Mouse (Mus musculus): ENCODE results near the gene Rnf157.
"Not testable (repeated sequence)": the region's sequence is repeated elsewhere in the genome, so short reads cannot be mapped to it uniquely, and the experiment has no call there.

Rnf157 gene

GRCm38 (mm10) chr11:116434287-116434966 is 21.6 kb upstream of the Rnf157 start:
- peak; percentile 45 to 66 for DNase-seq (ENCODE audit: low spot score in 2 of 2)

- DNase-seq (ENCODE audit: low spot score in 2 of 2) = peak; percentile 97 to 99
Measured at GRCm38 (mm10) chr11:116433356-116434286, 20.8 kb upstream of the Rnf157 start, which contains the start of gene Ubald2. TSS of gene Ubald2 (plus strand) at chr11:116434094.

- DNase-seq (ENCODE audit: low spot score in 2 of 2) = no peak
Measured at GRCm38 (mm10) chr11:116432593-116433355, 19.9 kb upstream of the Rnf157 start.

GRCm38 (mm10) chr11:116432127-116432526 is 19.3 kb upstream of the Rnf157 start:
- no peak for DNase-seq (ENCODE audit: low spot score in 2 of 2)

- no peak for DNase-seq (ENCODE audit: low spot score in 2 of 2)
Measured at GRCm38 (mm10) chr11:116431428-116432077, 18.7 kb upstream of the Rnf157 start.

- no peak for DNase-seq (ENCODE audit: low spot score in 2 of 2)
Measured at GRCm38 (mm10) chr11:116430723-116431427, 18.0 kb upstream of the Rnf157 start.

- DNase-seq (ENCODE audit: low spot score in 2 of 2) = no peak
Measured at GRCm38 (mm10) chr11:116429862-116430613, 17.2 kb upstream of the Rnf157 start.

- DNase-seq (ENCODE audit: low spot score in 2 of 2) = no peak
Measured at GRCm38 (mm10) chr11:116428872-116429859, 16.3 kb upstream of the Rnf157 start.

- no peak for DNase-seq (ENCODE audit: low spot score in 2 of 2)
Measured at GRCm38 (mm10) chr11:116426852-116427575, 14.2 kb upstream of the Rnf157 start.

- DNase-seq (ENCODE audit: low spot score in 2 of 2) = not testable (repeated sequence)
Measured at GRCm38 (mm10) chr11:116426328-116426727, 13.5 kb upstream of the Rnf157 start.

- DNase-seq (ENCODE audit: low spot score in 2 of 2) = no peak
Measured at GRCm38 (mm10) chr11:116424621-116425407, 12.0 kb upstream of the Rnf157 start.

GRCm38 (mm10) chr11:116423782-116424620 is 11.2 kb upstream of the Rnf157 start:
- DNase-seq (ENCODE audit: low spot score in 2 of 2) = no peak

- DNase-seq (ENCODE audit: low spot score in 2 of 2) = no peak
Measured at GRCm38 (mm10) chr11:116423214-116423613, 10.4 kb upstream of the Rnf157 start.

- DNase-seq (ENCODE audit: low spot score in 2 of 2) = no peak
Measured at GRCm38 (mm10) chr11:116422562-116422961, 9.7 kb upstream of the Rnf157 start.

- DNase-seq (ENCODE audit: low spot score in 2 of 2) = no peak
Measured at GRCm38 (mm10) chr11:116421102-116421501, 8.3 kb upstream of the Rnf157 start.

- DNase-seq (ENCODE audit: low spot score in 2 of 2) = no peak
Measured at GRCm38 (mm10) chr11:116418841-116419462, 6.1 kb upstream of the Rnf157 start.

Measured in cerebellum, postnatal 4 days (tissue).